Mouse (Mus musculus) embryonic facial prominence, embryonic 11.5 days (tissue): ENCODE measurements around the gene Zfp296. TPM values are rescaled to one million over a fixed set of nuclear protein-coding genes. Genes with fewer than 3 reads are reported as not detected.

ENCODE experiments used
- polyA plus RNA-seq: library from polyadenylated mRNA; unstranded; fragments of >200 nt; fragmentation: Nextera tagmentation; extraction: Ambion mirVana; gene quantifications from 2 replicates; pipeline ENCODE4 v1.2.1, GENCODE M21; 2014

Gene Zfp296
- polyA plus RNA-seq, 1 experiment from 2014 or later: 0.31 TPM

Other genes starting within 250 kb of the Zfp296 start
- gene Ercc1, start 232.5 kb upstream of the Zfp296 start, polyA plus RNA-seq: 87.1 and 94.5 TPM in 2 replicates
- gene Cd3eap, start 217.8 kb upstream of the Zfp296 start, polyA plus RNA-seq: 20.1 and 21.5 TPM in 2 replicates
- 4.7 and 5.2 TPM in 2 replicates for gene Ppp1r13l, start 217.5 kb upstream of the Zfp296 start, polyA plus RNA-seq
- 7.1 and 8.2 TPM in 2 replicates for gene Ercc2, start 195.3 kb upstream of the Zfp296 start, polyA plus RNA-seq
- gene Klc3, start 173.2 kb upstream of the Zfp296 start, polyA plus RNA-seq: 3.9 and 5.6 TPM in 2 replicates
- 0.17 TPM in 1 of 2 replicates, not detected in the other for gene Ckm, start 172.5 kb upstream of the Zfp296 start, polyA plus RNA-seq
- gene Mark4, start 118.5 kb upstream of the Zfp296 start, polyA plus RNA-seq: 7.9 and 8.6 TPM in 2 replicates
- gene Exoc3l2, start 114.0 kb upstream of the Zfp296 start, polyA plus RNA-seq: 1.2 and 1.7 TPM in 2 replicates
- 2.3 and 2.6 TPM in 2 replicates for gene Bloc1s3, start 68.9 kb upstream of the Zfp296 start, polyA plus RNA-seq
- 51.7 and 58.2 TPM in 2 replicates for gene Trappc6a, start 68.9 kb upstream of the Zfp296 start, polyA plus RNA-seq
- 0.08 TPM in 1 of 2 replicates, not detected in the other for gene Nkpd1, start 59.4 kb upstream of the Zfp296 start, polyA plus RNA-seq
- 3.6 and 3.7 TPM in 2 replicates for gene Ppp1r37, start 14.2 kb upstream of the Zfp296 start, polyA plus RNA-seq
- 158 and 167 TPM in 2 replicates for gene Gemin7, start 308 bp downstream of the Zfp296 start, polyA plus RNA-seq
- gene Clasrp, start 27.2 kb downstream of the Zfp296 start, polyA plus RNA-seq: 36.0 and 37.4 TPM in 2 replicates
- gene Relb, start 52.2 kb downstream of the Zfp296 start, polyA plus RNA-seq: 3.8 and 4.3 TPM in 2 replicates
- 92.5 and 94.7 TPM in 2 replicates for gene Clptm1, start 87.7 kb downstream of the Zfp296 start, polyA plus RNA-seq
- 0.41 and 0.82 TPM in 2 replicates for gene Apoc2, start 100.7 kb downstream of the Zfp296 start, polyA plus RNA-seq
- not detected in 2 replicates for gene Gm44805, start 104.1 kb downstream of the Zfp296 start, polyA plus RNA-seq
- gene Apoc4, start 104.2 kb downstream of the Zfp296 start, polyA plus RNA-seq: not detected in 2 replicates
- gene Apoc1, start 115.4 kb downstream of the Zfp296 start, polyA plus RNA-seq: 5.4 and 6.1 TPM in 2 replicates
- gene Apoe, start 121.9 kb downstream of the Zfp296 start, polyA plus RNA-seq: 180 and 210 TPM in 2 replicates
- 123 and 131 TPM in 2 replicates for gene Tomm40, start 138.2 kb downstream of the Zfp296 start, polyA plus RNA-seq
- gene Nectin2, start 173.2 kb downstream of the Zfp296 start, polyA plus RNA-seq: 69.8 and 73.0 TPM in 2 replicates
- 43.8 and 52.0 TPM in 2 replicates for gene Bcam, start 193.7 kb downstream of the Zfp296 start, polyA plus RNA-seq
- gene Cblc, start 219.5 kb downstream of the Zfp296 start, polyA plus RNA-seq: 1.1 and 1.7 TPM in 2 replicates
- gene Bcl3, start 245.5 kb downstream of the Zfp296 start, polyA plus RNA-seq: 1.4 and 2.2 TPM in 2 replicates